Mouse (Mus musculus) midbrain, embryonic 12.5 days (tissue): ENCODE data around the gene Nprl3. TPM values are rescaled to one million over a fixed set of nuclear protein-coding genes. Genes with fewer than 3 reads are reported as not detected.

Experiments
- ATAC-seq: fragments of 200-750 bp; cut with Nextera tagmentation; 2 replicates; pipeline ENCODE4 v1.8.0; 2017; ENCODE audit warnings: low read depth, moderate TSS enrichment, moderate library complexity; ENCODE audit not compliant: low FRiP score
- H3K27ac ChIP-seq: fragments of 300-500 bp; sonication (generic); replicated peaks from 2 replicates; pipeline ENCODE4 v1.5.1; 2016; ENCODE audit warnings: mild to moderate bottlenecking
- H3K27me3 ChIP-seq: fragments of 300-500 bp; sonication (generic); 2 replicates; pipeline ENCODE4 v1.6.1; 2016; ENCODE audit warnings: mild to moderate bottlenecking
- H3K36me3 ChIP-seq: fragments of 300-500 bp; sonication (generic); 2 replicates; pipeline ENCODE4 v1.6.1; 2016
- H3K4me1 ChIP-seq: fragments of 300-500 bp; sonication (generic); 2 replicates; pipeline ENCODE4 v1.6.1; 2016
- H3K4me2 ChIP-seq: fragments of 300-500 bp; sonication (generic); replicated peaks from 2 replicates; pipeline ENCODE4 v1.6.1; 2016; ENCODE audit warnings: mild to moderate bottlenecking, moderate library complexity
- H3K4me3 ChIP-seq: fragments of 300-500 bp; sonication (generic); 2 replicates; pipeline ENCODE4 v1.5.1; 2016; ENCODE audit warnings: mild to moderate bottlenecking
- H3K9ac ChIP-seq: fragments of 300-500 bp; sonication (generic); replicated peaks from 2 replicates; pipeline ENCODE4 v1.6.1; 2016; ENCODE audit warnings: mild to moderate bottlenecking, moderate library complexity
- H3K9me3 ChIP-seq: fragments of 300-500 bp; sonication (generic); 2 replicates; pipeline ENCODE4 v1.6.1; 2016; ENCODE audit warnings: mild to moderate bottlenecking
- WGBS: fragments of 180-500 bp; shearing (Covaris S2); methylation state at CpG from one replicate; pipeline ENCODE4 v1.1.7; 2016; 5-methylcytosine and 5-hydroxymethylcytosine counted together
- polyA plus RNA-seq: library from polyadenylated mRNA; unstranded; fragments of >200 nt; fragmentation: Nextera tagmentation; extraction: Ambion mirVana; gene quantifications from 2 replicates; pipeline ENCODE4 v1.2.1, GENCODE M21; 2016

Gene Nprl3
- polyA plus RNA-seq, 1 experiment from 2014 or later = 44.7 TPM

- no peak overlapping the region for H3K9ac ChIP-seq
- peaks cover 35% of the 10 kb centered on the region for H3K36me3 ChIP-seq
- no peak overlapping the region for H3K4me3 ChIP-seq
- no peak overlapping the region for H3K27ac ChIP-seq
- H3K27me3 ChIP-seq = peaks cover 27% of the 10 kb centered on the region
- H3K4me1 ChIP-seq = peaks cover 19% of the 10 kb centered on the region
- no peaks in the 10 kb centered on the region for H3K9me3 ChIP-seq
- 90% methylated on average over 9 of the region's 9 CpGs for WGBS
- peak overlapping the region; percentile 69; the same call in 1 of the 2 replicates for H3K4me2 ChIP-seq
- no peak for ATAC-seq
Measured at GRCm38 (mm10) chr11:32227555-32227954, 40.0 kb downstream of the Nprl3 start.

- ATAC-seq = no peak
- H3K27me3 ChIP-seq = peaks cover 32% of the 10 kb centered on the region
- H3K27ac ChIP-seq = no peak overlapping the region
- no peaks in the 10 kb centered on the region for H3K9me3 ChIP-seq
- H3K4me3 ChIP-seq = peak overlapping the region; percentile 70
- WGBS = 50% methylated on average over 1 of the region's 1 CpGs
- H3K4me2 ChIP-seq = peak overlapping the region; percentile 69
- peaks cover 24% of the 10 kb centered on the region for H3K4me1 ChIP-seq
- peaks cover 30% of the 10 kb centered on the region for H3K36me3 ChIP-seq
- peak overlapping the region; percentile 79 for H3K9ac ChIP-seq
Measured at GRCm38 (mm10) chr11:32227041-32227440, 40.5 kb downstream of the Nprl3 start.

- H3K9me3 ChIP-seq = no peaks in the 10 kb centered on the region
- peak within 1 kb of the TSS; percentile 69; the same call in 1 of the 2 replicates for H3K27ac ChIP-seq
- H3K4me1 ChIP-seq = peaks cover 28% of the 10 kb centered on the region
- peak within 1 kb of the TSS; percentile 70 for H3K4me3 ChIP-seq
- WGBS = 4% methylated on average over 47 of the region's 47 CpGs
- peaks cover 39% of the 10 kb centered on the region for H3K27me3 ChIP-seq
- ATAC-seq = peak; percentile 81
- peaks cover 23% of the 10 kb centered on the region for H3K36me3 ChIP-seq
- peak within 1 kb of the TSS; percentile 79 for H3K9ac ChIP-seq
- peak within 1 kb of the TSS; percentile 69 for H3K4me2 ChIP-seq
Measured at GRCm38 (mm10) chr11:32226124-32226871, 41.2 kb downstream of the Nprl3 start, which contains the start of gene Mpg. Gene Mpg (plus strand): TSS chr11:32226505.

DNA sequence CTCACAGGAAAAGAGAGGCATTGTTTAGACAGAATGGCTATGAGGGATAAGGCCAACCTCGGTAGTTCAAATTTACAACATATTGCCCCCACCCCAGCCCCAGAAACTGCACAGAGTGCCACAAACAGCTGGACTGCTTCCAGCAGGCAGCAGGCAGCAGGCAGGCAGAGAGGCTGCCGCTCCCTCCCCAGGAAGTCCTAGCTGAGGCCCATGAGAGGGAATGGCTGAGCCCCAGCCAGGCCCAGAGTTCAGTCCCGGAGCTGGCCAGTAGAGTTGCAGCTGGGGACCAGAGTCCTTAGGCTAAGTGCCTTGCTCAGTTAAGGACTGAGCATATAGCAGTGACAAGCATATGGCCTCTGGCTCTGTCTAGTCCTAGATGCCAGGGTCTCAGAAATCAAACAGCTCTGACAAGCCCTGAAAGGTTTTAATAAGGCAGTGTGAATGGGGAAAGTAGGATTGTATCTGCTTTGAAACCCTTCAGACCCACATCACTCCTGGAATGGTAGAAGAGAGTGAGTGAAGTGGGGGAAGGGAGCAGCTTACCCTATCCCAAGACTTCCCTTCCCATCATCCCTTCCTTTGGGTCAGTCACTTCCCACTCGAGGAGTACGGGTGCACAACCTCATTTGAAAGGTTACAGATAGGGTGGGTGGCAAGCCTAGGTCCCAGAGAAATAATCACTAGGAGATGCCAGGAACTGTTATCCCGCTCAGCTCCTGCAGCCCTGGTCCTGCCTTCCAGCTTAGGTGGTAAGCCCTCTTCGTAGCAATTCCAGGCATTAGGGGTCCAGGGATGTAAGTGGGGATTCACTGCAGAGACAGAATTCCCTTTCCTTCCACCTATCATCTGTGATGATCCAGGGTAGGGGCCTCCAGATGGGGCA, 42.0 kb downstream of the Nprl3 start:
- Histone ChIP-seq H3K4me2 (no peak overlapping the region), H3K9me3 (no peaks in the 10 kb centered on the region), H3K9ac (no peak overlapping the region), H3K36me3 (peaks cover 16% of the 10 kb centered on the region), H3K27me3 (peaks cover 47% of the 10 kb centered on the region), H3K4me3 (no peak overlapping the region), H3K27ac (no peak overlapping the region), H3K4me1 (peaks cover 36% of the 10 kb centered on the region)
- WGBS = 61% methylated on average over 7 of the region's 7 CpGs
- ATAC-seq = no peak

DNA sequence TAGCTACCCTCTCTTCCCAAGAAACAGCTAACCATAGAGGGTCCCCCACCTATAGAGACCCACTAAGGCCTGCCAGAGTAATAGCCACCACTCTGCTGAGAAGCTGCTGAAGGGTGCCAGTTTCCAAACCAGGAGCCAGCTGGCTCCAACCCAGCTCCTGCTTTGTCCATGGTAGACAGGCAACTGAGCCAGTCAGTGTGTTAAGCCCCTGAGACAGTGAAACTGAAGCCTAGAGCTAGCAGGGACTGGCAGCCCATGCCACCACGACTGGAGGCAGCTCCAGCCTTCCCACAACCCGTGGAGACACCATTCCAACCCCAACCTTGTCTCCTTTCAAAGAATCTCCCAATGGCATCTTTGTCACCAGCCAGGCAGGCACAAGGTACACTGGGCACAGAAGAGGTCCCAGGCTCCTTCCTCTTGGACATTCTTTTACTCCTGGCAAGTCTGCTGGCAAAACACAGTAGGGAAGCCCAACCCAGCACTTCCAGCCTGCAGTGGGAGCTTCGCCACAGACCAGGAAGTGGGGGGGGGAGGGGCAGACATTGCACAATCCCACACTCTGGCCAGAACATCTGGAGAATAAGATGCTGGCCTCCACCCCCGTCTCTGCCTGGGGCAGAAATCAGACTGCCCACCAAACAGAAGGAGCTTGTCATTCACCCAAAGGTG, 42.9 kb downstream of the Nprl3 start:
- no peak for ATAC-seq
- H3K4me3 ChIP-seq = no peak overlapping the region
- no peak overlapping the region for H3K27ac ChIP-seq
- peaks cover 36% of the 10 kb centered on the region for H3K4me1 ChIP-seq
- WGBS = 45% methylated on average over 4 of the region's 4 CpGs
- H3K4me2 ChIP-seq = no peak overlapping the region
- no peak overlapping the region for H3K9ac ChIP-seq
- H3K36me3 ChIP-seq = peaks cover 10% of the 10 kb centered on the region
- no peaks in the 10 kb centered on the region for H3K9me3 ChIP-seq
- H3K27me3 ChIP-seq = peaks cover 50% of the 10 kb centered on the region

DNA sequence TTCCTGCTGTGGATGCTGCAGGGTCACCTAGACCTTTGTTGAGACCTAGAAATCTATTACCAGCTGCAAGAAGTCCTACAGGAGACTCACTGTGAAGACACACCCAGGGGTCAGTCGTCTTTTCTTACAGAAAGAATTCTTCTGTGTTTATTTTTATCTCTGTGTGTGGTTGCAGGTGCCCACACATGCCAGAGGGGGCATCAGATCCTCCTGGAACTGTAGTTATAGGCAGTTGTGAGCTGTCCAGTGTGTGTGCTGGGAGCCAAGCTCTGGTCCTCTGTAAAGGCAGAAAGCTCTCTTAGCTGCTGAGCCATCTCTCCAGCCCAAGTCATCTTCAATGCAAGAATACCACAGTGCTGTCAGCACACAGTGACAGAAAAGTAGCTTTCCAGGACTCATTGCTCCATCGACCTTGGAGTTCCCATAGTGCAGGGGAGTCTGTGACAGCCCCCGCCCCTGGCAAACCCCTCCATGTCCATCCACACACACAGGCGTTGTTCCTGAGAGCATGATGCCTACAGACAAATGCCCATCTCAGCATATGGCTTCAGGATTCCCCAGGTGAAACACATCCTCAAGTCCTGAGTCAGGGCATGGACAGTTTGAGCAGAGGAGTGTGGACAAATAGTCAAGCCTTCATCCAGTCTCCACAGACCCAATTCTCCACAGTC, 44.1 kb downstream of the Nprl3 start:
- Histone ChIP-seq H3K9me3 (no peaks in the 10 kb centered on the region), H3K27me3 (peaks cover 50% of the 10 kb centered on the region)

DNA sequence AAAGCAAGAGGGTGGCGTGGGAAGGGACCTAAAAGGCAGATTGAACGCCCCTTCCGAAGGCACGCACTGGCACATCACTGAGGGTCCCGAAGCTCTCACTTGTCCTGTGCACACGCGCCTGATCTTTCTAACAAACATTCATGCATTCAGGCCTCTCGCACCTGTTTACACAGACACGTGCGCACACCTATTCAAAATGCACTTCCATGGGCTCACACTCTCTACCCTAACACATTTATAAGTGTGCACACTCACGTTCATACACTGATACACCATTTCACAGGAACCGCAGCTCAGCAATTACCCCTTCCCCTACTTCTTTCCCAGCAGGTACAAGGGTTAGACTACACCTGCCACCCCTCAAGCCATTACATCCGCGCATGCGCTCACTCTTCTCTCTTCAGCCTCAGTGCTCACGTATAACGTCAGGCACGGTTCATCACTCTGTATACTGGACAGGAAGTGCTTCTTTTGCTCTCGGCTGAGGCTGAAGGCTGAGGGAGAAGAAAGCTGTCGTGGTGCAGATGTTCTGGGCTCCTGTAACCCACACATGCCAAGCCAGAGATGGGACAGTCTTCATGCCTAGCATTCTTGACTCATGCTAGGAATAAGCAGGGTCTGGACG, 44.8 kb downstream of the Nprl3 start:
- peaks cover 46% of the 10 kb centered on the region for H3K4me1 ChIP-seq
- H3K9ac ChIP-seq = peak overlapping the region; percentile 69; the same call in 1 of the 2 replicates
- peak overlapping the region; percentile 93 for H3K4me2 ChIP-seq
- no peaks in the 10 kb centered on the region for H3K9me3 ChIP-seq
- peak overlapping the region; percentile 70 for H3K4me3 ChIP-seq
- 0 out of 2 replicates have a peak overlapping the region, but pooled peaks have one; percentile 2 for H3K27ac ChIP-seq
- peaks cover 50% of the 10 kb centered on the region for H3K27me3 ChIP-seq
- no peak for ATAC-seq
- no peaks in the 10 kb centered on the region for H3K36me3 ChIP-seq
- WGBS = 10% methylated on average over 21 of the region's 21 CpGs

More for the DNA sequence above, 44.1 kb downstream of the Nprl3 start:
- no peak for ATAC-seq
- WGBS = 69% methylated on average over 4 of the region's 4 CpGs
- Histone ChIP-seq H3K4me3 (no peak overlapping the region), H3K36me3 (no peaks in the 10 kb centered on the region), H3K4me1 (peaks cover 41% of the 10 kb centered on the region), H3K9ac (no peak overlapping the region), H3K4me2 (no peak overlapping the region), H3K27ac (no peak overlapping the region)

DNA sequence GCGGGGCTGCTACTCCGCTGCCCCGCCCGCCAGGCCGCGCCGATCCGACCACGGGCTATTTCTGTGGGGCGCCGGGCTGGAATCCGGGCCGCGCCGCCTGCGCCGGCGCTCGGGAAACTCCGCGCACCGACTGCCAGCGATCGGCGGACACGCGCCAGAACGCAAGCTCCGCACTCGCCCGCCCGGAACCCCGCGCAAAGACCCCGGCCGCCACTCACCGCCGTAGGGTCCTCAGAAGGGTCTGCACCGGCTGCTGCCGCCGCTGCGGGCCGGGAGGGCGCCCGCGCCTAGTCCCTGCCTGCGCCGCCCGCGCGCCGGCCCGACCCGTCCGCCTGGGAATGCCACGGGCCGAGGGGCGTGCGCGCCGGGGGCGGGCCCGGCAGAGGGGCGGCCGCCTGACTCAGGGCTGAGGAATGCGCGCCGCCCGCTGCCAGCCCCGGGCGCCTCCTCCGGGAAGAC, 45.5 kb downstream of the Nprl3 start, which contains the start of gene Rhbdf1:
Gene Rhbdf1 (minus strand): TSS at position 350 of the 459 bp plus-strand sequence.
- peak within 1 kb of the TSS; percentile 69 for H3K9ac ChIP-seq
- no peaks in the 10 kb centered on the region for H3K9me3 ChIP-seq
- H3K4me3 ChIP-seq = peak within 1 kb of the TSS; percentile 70
- peak within 1 kb of the TSS; percentile 52 for H3K27ac ChIP-seq
- H3K27me3 ChIP-seq = peaks cover 50% of the 10 kb centered on the region
- under 1% methylated on average over 72 of the region's 72 CpGs for WGBS
- no peaks in the 10 kb centered on the region for H3K36me3 ChIP-seq
- peak; percentile 17 for ATAC-seq
- peak within 1 kb of the TSS; percentile 93 for H3K4me2 ChIP-seq
- peaks cover 39% of the 10 kb centered on the region for H3K4me1 ChIP-seq

- peak overlapping the region; percentile 52 for H3K27ac ChIP-seq
- H3K4me1 ChIP-seq = peaks cover 33% of the 10 kb centered on the region
- no peaks in the 10 kb centered on the region for H3K36me3 ChIP-seq
- peak overlapping the region; percentile 69 for H3K9ac ChIP-seq
- no peaks in the 10 kb centered on the region for H3K9me3 ChIP-seq
- H3K27me3 ChIP-seq = peaks cover 50% of the 10 kb centered on the region
- WGBS = under 1% methylated on average over 44 of the region's 46 CpGs
- peak; percentile 29; the same call in 1 of the 2 replicates for ATAC-seq
- H3K4me2 ChIP-seq = peak overlapping the region; percentile 93
- H3K4me3 ChIP-seq = peak overlapping the region; percentile 70
Measured at GRCm38 (mm10) chr11:32221225-32221950, 46.1 kb downstream of the Nprl3 start.

- Histone ChIP-seq H3K4me1 (peaks cover 33% of the 10 kb centered on the region), H3K36me3 (no peaks in the 10 kb centered on the region)
- peak; percentile 18; the same call in 1 of the 2 replicates for ATAC-seq
Measured at GRCm38 (mm10) chr11:32220607-32221224, 46.8 kb downstream of the Nprl3 start.

More at GRCm38 (mm10) chr11:32220607-32221224, 46.8 kb downstream of the Nprl3 start:
- WGBS = 43% methylated on average over 10 of the region's 10 CpGs
- Histone ChIP-seq H3K9ac (peak overlapping the region; percentile 69), H3K27ac (no peak overlapping the region), H3K4me3 (peak overlapping the region; percentile 70), H3K27me3 (peaks cover 50% of the 10 kb centered on the region), H3K9me3 (no peaks in the 10 kb centered on the region), H3K4me2 (peak overlapping the region; percentile 93)
